8 mouse cellular contexts compared by ENCODE assay signal in genomic region chr11:60539540-60539939, GRCm38 (mm10). TPM values are rescaled to one million over a fixed set of nuclear protein-coding genes. Genes with fewer than 3 reads are reported as not detected.
A peak's percentile ranks its signal among the peaks of the same experiment; 100 is the strongest.
DNase-seq lines count a peak whose midpoint lies in the region; ATAC-seq and TF ChIP-seq lines count a peak whose summit lies in the region.

No protein-coding gene starts in this region.

- DNase-seq in heart, postnatal 0 days (ENCODE audit: low spot score), result no peak
- DNase-seq in heart, adult 18-20 months, result no peak
- no peak for DNase-seq in MEL (ENCODE audit: low read depth, low spot score)
- no peak for DNase-seq in left cerebral cortex, adult 8-10 months (ENCODE audit: low spot score in 2 of 2)
- DNase-seq in frontal cortex, postnatal 36 days (ENCODE audit: low spot score in 2 of 2), result no peak
- DNase-seq in cerebellum, adult 18-20 months, result no peak

- no peaks in the 10 kb centered on the region for H3K9me3 ChIP-seq in heart, postnatal 0 days (replicated peaks; ENCODE audit: control insufficient read depth, low read length)
- H3K9me3 ChIP-seq in MEL (replicated peaks; ENCODE audit: insufficient read depth, low read length), result no peaks in the 10 kb centered on the region
- no peaks in the 10 kb centered on the region for H3K9me3 ChIP-seq in hindbrain, embryonic 13.5 days
- no peaks in the 10 kb centered on the region for H3K9me3 ChIP-seq in midbrain, embryonic 13.5 days

- H3K4me1 ChIP-seq in heart, postnatal 0 days (ENCODE audit: control insufficient read depth, insufficient read depth), result peaks cover 42% of the 10 kb centered on the region
- H3K4me1 ChIP-seq in MEL (ENCODE audit: control insufficient read depth in 1 of 2, insufficient read depth in 2 of 2, low read length in 2 of 2), result peaks cover 0 to 24% of the 10 kb centered on the region in 2 experiments
- peaks cover 63% of the 10 kb centered on the region for H3K4me1 ChIP-seq in hindbrain, embryonic 13.5 days (replicated peaks)
- peaks cover 68% of the 10 kb centered on the region for H3K4me1 ChIP-seq in midbrain, embryonic 13.5 days (replicated peaks)

- H3K4me3 ChIP-seq in heart, postnatal 0 days (ENCODE audit: low read depth, low read length), result peak overlapping the region; percentile 95
- peak overlapping the region; percentile 50 to 86 for H3K4me3 ChIP-seq in MEL (ENCODE audit: control insufficient read depth in 1 of 2, insufficient read depth in 1 of 2, low read depth in 2 of 2, low read length in 2 of 2)
- H3K4me3 ChIP-seq in hindbrain, embryonic 13.5 days, result peak overlapping the region; percentile 96
- peak overlapping the region; percentile 90 for H3K4me3 ChIP-seq in midbrain, embryonic 13.5 days (replicated peaks)

- peaks cover 13% of the 10 kb centered on the region; the same call in 1 of the 2 replicates for H3K36me3 ChIP-seq in heart, postnatal 0 days (replicated peaks; ENCODE audit: control insufficient read depth, insufficient read depth, low read length)
- H3K36me3 ChIP-seq in MEL (ENCODE audit: control insufficient read depth in 1 of 2, insufficient read depth in 2 of 2, low read length in 2 of 2), result peaks cover 11 to 31% of the 10 kb centered on the region in 2 experiments
- peaks cover 2% of the 10 kb centered on the region; the same call in 1 of the 2 replicates for H3K36me3 ChIP-seq in hindbrain, embryonic 13.5 days
- peaks cover 5% of the 10 kb centered on the region; the same call in 1 of the 2 replicates for H3K36me3 ChIP-seq in midbrain, embryonic 13.5 days

- no peak for ATAC-seq in heart, postnatal 0 days (ENCODE audit: insufficient read depth, low read depth)
- ATAC-seq in hindbrain, embryonic 13.5 days (ENCODE audit: low FRiP score), result no peak
- no peak for ATAC-seq in midbrain, embryonic 13.5 days

- no peak overlapping the region for H3K27ac ChIP-seq in heart, postnatal 0 days (ENCODE audit: low read depth)
- H3K27ac ChIP-seq in MEL (ENCODE audit: control insufficient read depth, low read depth, low read length), result no peak overlapping the region
- H3K27ac ChIP-seq in hindbrain, embryonic 13.5 days, result no peak overlapping the region
- no peak overlapping the region for H3K27ac ChIP-seq in midbrain, embryonic 13.5 days

- no peak for TF ChIP-seq CTCF in heart, postnatal 0 days (IDR thresholded peaks at IDR 0.05; ENCODE audit: low read depth)
- TF ChIP-seq CTCF in MEL (IDR thresholded peaks at IDR 0.05 in 2 of 3, conservative IDR thresholded peaks at IDR 0.05 in 1 of 3; ENCODE audit: control insufficient read depth in 1 of 3, insufficient read depth in 1 of 3, low read depth in 2 of 3, low read length in 3 of 3, poor library complexity in 1 of 3, severe bottlenecking in 1 of 3), result no peak

- H3K79me2 ChIP-seq in MEL (ENCODE audit: control insufficient read depth, insufficient read depth, low read length, poor library complexity), result peaks cover 67% of the 10 kb centered on the region

- H3K27me3 ChIP-seq in heart, postnatal 0 days (ENCODE audit: control insufficient read depth, insufficient read depth, low read length), result no peaks in the 10 kb centered on the region
- H3K27me3 ChIP-seq in MEL (ENCODE audit: control insufficient read depth in 1 of 2, insufficient read depth in 2 of 2, low read length in 2 of 2), result no peaks in the 10 kb centered on the region
- H3K27me3 ChIP-seq in hindbrain, embryonic 13.5 days, result no peaks in the 10 kb centered on the region
- H3K27me3 ChIP-seq in midbrain, embryonic 13.5 days, result no peaks in the 10 kb centered on the region

- TF ChIP-seq EP300 in heart, postnatal 0 days (IDR thresholded peaks at IDR 0.05; ENCODE audit: low read depth), result no peak
- TF ChIP-seq EP300 in MEL (IDR thresholded peaks at IDR 0.05; ENCODE audit: low read depth in 1 of 2, low read length in 2 of 2), result no peak

- TF ChIP-seq RAD21 in MEL (IDR thresholded peaks at IDR 0.05; ENCODE audit: low read depth, low read length), result no peak

- H3K4me2 ChIP-seq in heart, postnatal 0 days (ENCODE audit: low read depth, low read length), result peak overlapping the region; percentile 99
- peak overlapping the region; percentile 100 for H3K4me2 ChIP-seq in hindbrain, embryonic 13.5 days
- peak overlapping the region; percentile 100 for H3K4me2 ChIP-seq in midbrain, embryonic 13.5 days (replicated peaks)

- WGBS in heart, postnatal 0 days, result 7% methylated on average over 2 of the region's 2 CpGs
- WGBS in hindbrain, embryonic 13.5 days, result 6% methylated on average over 2 of the region's 2 CpGs
- WGBS in midbrain, embryonic 13.5 days, result 6% methylated on average over 2 of the region's 2 CpGs

- peak overlapping the region; percentile 89 for H3K9ac ChIP-seq in heart, postnatal 0 days (replicated peaks; ENCODE audit: low read depth, low read length)
- peak overlapping the region; percentile 96 for H3K9ac ChIP-seq in MEL (ENCODE audit: control insufficient read depth, low read depth, low read length, poor library complexity, severe bottlenecking)
- H3K9ac ChIP-seq in hindbrain, embryonic 13.5 days, result peak overlapping the region; percentile 92
- H3K9ac ChIP-seq in midbrain, embryonic 13.5 days (replicated peaks), result peak overlapping the region; percentile 95

- TF ChIP-seq POLR2A in MEL (IDR thresholded peaks at IDR 0.05; ENCODE audit: control insufficient read depth in 1 of 2, insufficient read depth in 1 of 2, low read depth in 1 of 2, low read length in 2 of 2, poor library complexity in 1 of 2), result no peak

TF ChIP-seq in MEL, 35 proteins besides CTCF, POLR2A, EP300 and RAD21:
- TF ChIP-seq ZMIZ1 (IDR thresholded peaks at IDR 0.05; ENCODE audit: low read depth, low read length) (no peak), JUND (IDR thresholded peaks at IDR 0.05; ENCODE audit: low read depth, low read length) (no peak), BHLHE40 (IDR thresholded peaks at IDR 0.05; ENCODE audit: borderline replicate concordance, low read depth, low read length) (no peak), ZNF384 (IDR thresholded peaks at IDR 0.05; ENCODE audit: low read depth, low read length) (peak; percentile 63), TAL1 (IDR thresholded peaks at IDR 0.05; ENCODE audit: low read length) (no peak), TCF12 (IDR thresholded peaks at IDR 0.05; ENCODE audit: low read depth, low read length) (no peak)

RNA-seq across cellular contexts. Expression of gene Alkbh5, which starts 3.4 kb away (rescaled TPM):
- 51.3 and 68.8 TPM in 2 replicates for total RNA-seq in heart, postnatal 0 days (2014; rRNA removed; ENCODE audit: low replicate concordance)
- polyA plus RNA-seq in heart, postnatal 0 days (2015; fragmentation: Nextera tagmentation; extraction: Ambion mirVana), result 33.5 and 34.9 TPM in 2 replicates
- 10 to 100 TPM; 77.6 to 82.0 TPM for total RNA-seq in heart, adult 18-20 months (2021)
- total RNA-seq in MEL (2012; rRNA removed), result 39.4 and 49.5 TPM in 2 replicates
- polyA plus RNA-seq in MEL (2012; ENCODE audit: insufficient read depth in 1 of 2, insufficient read length in 2 of 2, low read depth in 1 of 2, low replicate concordance in 2 of 2, missing spikeins in 1 of 2), result 10 to 100 TPM in 1 of 2 experiments, not detected in 1; 49.1 TPM
- 23.5 and 24.9 TPM in 2 replicates for polyA plus RNA-seq in hindbrain, embryonic 13.5 days (2015; fragmentation: Nextera tagmentation; extraction: Ambion mirVana)
- polyA plus RNA-seq in midbrain, embryonic 13.5 days (2015; fragmentation: Nextera tagmentation; extraction: Ambion mirVana), result 27.2 and 31.0 TPM in 2 replicates
- total RNA-seq in left cerebral cortex, adult 8-10 months (2022), result 10 to 100 TPM; 52.7 to 58.2 (median 54.9) TPM
